Mouse (Mus musculus): ENCODE measurements around the gene Adam26a. TPM values are rescaled to one million over a fixed set of nuclear protein-coding genes. Genes with fewer than 3 reads are reported as not detected.

The Adam26a gene
- not detected for polyA plus RNA-seq (2015; fragmentation: Illumina TruSeq; extraction: RNeasy Lipid Tissue Mini Kit (QIAGEN cat#74804); ENCODE audit: insufficient read depth, low read depth, low replicate concordance)

DNA sequence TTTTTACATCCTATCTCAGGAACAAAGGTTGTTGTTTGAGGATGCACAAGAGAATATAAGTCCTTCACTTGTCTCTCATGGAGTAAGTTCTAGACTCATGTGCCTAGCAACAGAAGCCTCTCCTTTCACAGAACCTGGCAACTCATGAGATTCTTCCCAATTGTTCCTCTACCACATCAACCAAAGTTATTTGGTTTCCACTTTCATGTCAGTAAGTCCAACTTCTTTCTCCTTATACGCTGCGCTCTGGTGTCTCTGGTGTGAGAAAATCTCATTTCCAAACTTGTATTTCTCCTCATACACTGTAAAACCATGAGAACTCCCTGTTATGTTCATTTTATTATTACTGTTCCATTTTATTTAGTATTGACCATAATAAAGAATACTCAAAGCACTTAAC lies at the start of gene Adam26a:
TSS of gene Adam26a (minus strand) at position 101 of the 400 bp plus-strand sequence.

DNA sequence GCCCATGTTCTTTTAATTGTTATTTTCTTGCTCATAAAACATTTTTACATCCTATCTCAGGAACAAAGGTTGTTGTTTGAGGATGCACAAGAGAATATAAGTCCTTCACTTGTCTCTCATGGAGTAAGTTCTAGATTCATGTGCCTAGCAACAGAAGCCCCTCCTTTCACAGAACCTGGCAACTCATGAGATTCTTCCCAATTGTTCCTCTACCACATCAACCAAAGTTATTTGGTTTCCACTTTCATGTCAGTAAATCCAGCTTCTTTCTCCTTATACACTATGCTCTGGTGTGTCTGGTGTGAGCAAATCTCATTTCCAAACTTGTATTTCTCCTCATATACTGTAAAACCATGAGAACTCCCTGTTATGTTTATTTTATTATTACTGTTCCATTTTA lies 48.5 kb downstream of the Adam26a start, which contains the start of gene Adam26b:
TSS of gene Adam26b (minus strand) at position 101 of the 400 bp plus-strand sequence.

Other genes with a start within 250 kb of the Adam26a start
- not detected for gene Adam26b, start 48.6 kb downstream of the Adam26a start, polyA plus RNA-seq (2015; fragmentation: Illumina TruSeq; extraction: RNeasy Lipid Tissue Mini Kit (QIAGEN cat#74804); ENCODE audit: insufficient read depth, low read depth, low replicate concordance)
- not detected for gene Gm5346, start 50.6 kb upstream of the Adam26a start, polyA plus RNA-seq (2015; fragmentation: Illumina TruSeq; extraction: RNeasy Lipid Tissue Mini Kit (QIAGEN cat#74804); ENCODE audit: insufficient read depth, low read depth, low replicate concordance)
- not detected for gene Adam34, start 133.3 kb upstream of the Adam26a start, polyA plus RNA-seq (2015; fragmentation: Illumina TruSeq; extraction: RNeasy Lipid Tissue Mini Kit (QIAGEN cat#74804); ENCODE audit: insufficient read depth, low read depth, low replicate concordance)